Mouse (Mus musculus) neural tube, embryonic 15.5 days (tissue): ENCODE results near the gene Epp13. TPM values are rescaled to one million over a fixed set of nuclear protein-coding genes. Genes with fewer than 3 reads are reported as not detected.
"Not testable (repeated sequence)": the region's sequence is repeated elsewhere in the genome, so short reads cannot be mapped to it uniquely, and the experiment has no call there.

Experiments
- ATAC-seq: fragments of 200-750 bp; cut with Nextera tagmentation; 2 replicates; pipeline ENCODE4 v1.8.0; 2017; ENCODE audit warnings: mild to moderate bottlenecking, moderate TSS enrichment, moderate library complexity; ENCODE audit not compliant: low FRiP score
- H3K27ac ChIP-seq: fragments of 300-500 bp; sonication (generic); replicated peaks from 2 replicates; pipeline ENCODE4 v1.5.1; 2015; ENCODE audit warnings: mild to moderate bottlenecking, inconsistent platforms
- H3K27me3 ChIP-seq: fragments of 300-500 bp; sonication (generic); replicated peaks from 2 replicates; pipeline ENCODE4 v1.6.1; 2015; ENCODE audit warnings: inconsistent platforms
- H3K36me3 ChIP-seq: fragments of 300-500 bp; sonication (generic); 2 replicates; pipeline ENCODE4 v1.6.1; 2015; ENCODE audit warnings: inconsistent platforms
- H3K4me1 ChIP-seq: fragments of 300-500 bp; sonication (generic); 2 replicates; pipeline ENCODE4 v1.6.1; 2015; ENCODE audit warnings: inconsistent platforms
- H3K4me2 ChIP-seq: fragments of 300-500 bp; sonication (generic); 2 replicates; pipeline ENCODE4 v1.6.1; 2015; ENCODE audit warnings: inconsistent platforms, mild to moderate bottlenecking, moderate library complexity
- H3K4me3 ChIP-seq: fragments of 300-500 bp; sonication (generic); replicated peaks from 2 replicates; pipeline ENCODE4 v1.5.1; 2015; ENCODE audit warnings: mild to moderate bottlenecking, inconsistent platforms
- H3K9ac ChIP-seq: fragments of 300-500 bp; sonication (generic); replicated peaks from 2 replicates; pipeline ENCODE4 v1.6.1; 2015; ENCODE audit warnings: mild to moderate bottlenecking, inconsistent platforms
- H3K9me3 ChIP-seq: fragments of 300-500 bp; sonication (generic); replicated peaks from 2 replicates; pipeline ENCODE4 v1.6.1; 2016; ENCODE audit warnings: inconsistent platforms
- WGBS: fragments of 180-500 bp; shearing (Covaris S2); methylation state at CpG from one replicate; pipeline ENCODE4 v1.1.7; 2015; ENCODE audit warnings: mixed read lengths; 5-methylcytosine and 5-hydroxymethylcytosine counted together
- polyA plus RNA-seq: library from polyadenylated mRNA; unstranded; fragments of >200 nt; fragmentation: Nextera tagmentation; extraction: Ambion mirVana; gene quantifications from 2 replicates; pipeline ENCODE4 v1.2.1, GENCODE M21; 2015

The Epp13 gene
- 0.37 TPM in 1 of 2 replicates, not detected in the other for polyA plus RNA-seq

DNA sequence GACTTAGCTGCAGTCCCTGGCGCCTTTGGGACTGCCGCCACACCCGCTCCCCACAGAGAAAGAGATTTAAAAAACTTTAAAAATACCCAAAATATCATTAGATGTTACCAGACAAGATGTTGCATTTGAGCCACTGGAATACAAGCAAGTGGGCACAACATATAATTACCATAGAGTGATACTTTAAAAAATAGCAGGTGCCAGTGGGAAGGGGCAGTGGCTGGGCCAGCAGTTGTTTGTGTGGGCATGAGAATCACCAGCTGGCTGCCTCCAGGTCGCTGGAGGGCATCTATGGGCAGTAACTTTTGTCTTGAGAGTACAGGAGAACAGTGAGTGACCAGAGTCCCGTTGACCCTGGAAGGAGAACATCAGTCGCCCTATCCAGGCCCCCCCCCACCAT lies at the start of gene Epp13:
Gene Epp13 (plus strand): TSS at position 301 of the 400 bp plus-strand sequence.
- ATAC-seq, result no peak

GRCm38 (mm10) chr7:6204200-6204599 lies 48.3 kb upstream of the Epp13 start:
- ATAC-seq, result no peak
- no peaks in the 10 kb centered on the region for H3K4me1 ChIP-seq
- no peak overlapping the region for H3K4me2 ChIP-seq
- no peak overlapping the region for H3K9ac ChIP-seq
- 72% methylated on average over 3 of the region's 3 CpGs for WGBS
- no peaks in the 10 kb centered on the region for H3K9me3 ChIP-seq
- no peaks in the 10 kb centered on the region for H3K27me3 ChIP-seq
- H3K36me3 ChIP-seq, result no peaks in the 10 kb centered on the region
- no peak overlapping the region for H3K27ac ChIP-seq
- H3K4me3 ChIP-seq, result no peak overlapping the region

More for the DNA sequence above, at the start of gene Epp13:
- Histone ChIP-seq H3K4me2 (no peak within 1 kb of the TSS), H3K9me3 (no peaks in the 10 kb centered on the region), H3K27ac (no peak within 1 kb of the TSS), H3K4me1 (no peaks in the 10 kb centered on the region), H3K4me3 (no peak within 1 kb of the TSS), H3K9ac (no peak within 1 kb of the TSS), H3K36me3 (no peaks in the 10 kb centered on the region), H3K27me3 (no peaks in the 10 kb centered on the region)
- WGBS, result 87% methylated on average over 6 of the region's 6 CpGs

DNA sequence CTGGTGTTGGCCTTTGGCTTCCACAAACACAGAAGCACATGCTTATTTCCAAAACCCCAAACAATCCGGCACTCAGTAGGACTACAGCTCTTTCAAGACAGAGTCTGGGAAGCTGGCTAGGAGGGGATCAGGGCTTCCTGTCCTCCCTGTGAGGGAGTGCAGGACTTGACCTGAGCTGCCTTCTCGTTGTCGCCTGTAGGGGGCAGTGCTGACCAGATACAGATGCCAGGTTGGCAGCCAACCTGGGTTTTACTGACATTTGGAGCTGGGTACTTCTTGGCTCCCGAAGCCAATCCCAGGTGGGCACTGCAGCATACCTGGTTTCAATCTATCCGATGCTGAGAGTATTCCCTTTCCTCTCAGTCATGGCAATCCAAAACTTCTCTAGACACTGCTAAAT lies 39.4 kb upstream of the Epp13 start:
- ATAC-seq, result no peak
- H3K27ac ChIP-seq, result no peak overlapping the region
- 49% methylated on average over 5 of the region's 5 CpGs for WGBS
- H3K4me1 ChIP-seq, result no peaks in the 10 kb centered on the region
- no peaks in the 10 kb centered on the region for H3K36me3 ChIP-seq
- H3K4me3 ChIP-seq, result no peak overlapping the region
- H3K27me3 ChIP-seq, result no peaks in the 10 kb centered on the region
- no peak overlapping the region for H3K4me2 ChIP-seq
- H3K9me3 ChIP-seq, result no peaks in the 10 kb centered on the region
- no peak overlapping the region for H3K9ac ChIP-seq

DNA sequence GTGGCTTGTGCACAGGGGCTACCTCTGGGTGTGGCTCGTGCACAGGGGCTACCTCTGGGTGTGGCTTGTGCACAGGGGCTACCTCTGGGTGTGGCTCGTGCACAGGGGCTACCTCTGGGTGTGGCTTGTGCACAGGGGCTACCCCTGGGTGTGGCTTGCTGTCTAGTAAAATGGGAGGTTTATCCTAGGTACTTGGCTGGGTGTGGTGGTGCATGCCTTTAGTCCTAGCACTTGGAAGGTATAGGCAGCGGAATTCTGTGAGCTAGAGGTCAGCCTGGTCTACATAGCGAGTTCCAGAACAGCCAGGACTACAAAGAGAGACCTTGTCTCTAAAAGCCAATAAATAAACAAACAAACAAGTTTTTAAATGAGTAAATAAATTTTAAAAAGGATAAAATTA lies 37.8 kb upstream of the Epp13 start:
- H3K27me3 ChIP-seq, H3K36me3 ChIP-seq, ATAC-seq, H3K27ac ChIP-seq, H3K9me3 ChIP-seq, H3K9ac ChIP-seq, H3K4me1 ChIP-seq, H3K4me3 ChIP-seq, H3K4me2 ChIP-seq: not testable (repeated sequence)
- 67% methylated on average over 4 of the region's 4 CpGs for whole genome bisulfite sequencing

- no peak for ATAC-seq
- Histone ChIP-seq H3K4me3 (no peak overlapping the region), H3K27me3 (no peaks in the 10 kb centered on the region), H3K36me3 (no peaks in the 10 kb centered on the region), H3K9ac (no peak overlapping the region), H3K9me3 (no peaks in the 10 kb centered on the region), H3K4me2 (no peak overlapping the region), H3K4me1 (no peaks in the 10 kb centered on the region), H3K27ac (no peak overlapping the region)
- WGBS, result 35% methylated on average over 3 of the region's 3 CpGs
These were observed 32.4 kb upstream of the Epp13 start for GRCm38 (mm10) chr7:6220147-6220546.

GRCm38 (mm10) chr7:6221978-6222377 lies 30.5 kb upstream of the Epp13 start, which contains the start of gene Zscan5b:
TSS of gene Zscan5b (plus strand) at chr7:6222278.
- no peaks in the 10 kb centered on the region for H3K36me3 ChIP-seq
- WGBS, result 96% methylated on average over 12 of the region's 12 CpGs
- no peak within 1 kb of the TSS for H3K4me2 ChIP-seq
- no peak within 1 kb of the TSS for H3K27ac ChIP-seq
- no peak for ATAC-seq
- no peaks in the 10 kb centered on the region for H3K9me3 ChIP-seq
- H3K4me3 ChIP-seq, result no peak within 1 kb of the TSS
- H3K4me1 ChIP-seq, result no peaks in the 10 kb centered on the region
- no peak within 1 kb of the TSS for H3K9ac ChIP-seq
- H3K27me3 ChIP-seq, result no peaks in the 10 kb centered on the region

GRCm38 (mm10) chr7:6228491-6228890 lies 24.0 kb upstream of the Epp13 start:
- not testable (repeated sequence) for H3K27me3 ChIP-seq, H3K4me2 ChIP-seq, H3K4me1 ChIP-seq, H3K4me3 ChIP-seq, H3K9me3 ChIP-seq, ATAC-seq, H3K27ac ChIP-seq, H3K36me3 ChIP-seq, H3K9ac ChIP-seq
- 62% methylated on average over 8 of the region's 8 CpGs for WGBS

GRCm38 (mm10) chr7:6239787-6240186 lies 12.7 kb upstream of the Epp13 start:
- 60% methylated on average over 11 of the region's 11 CpGs for WGBS
- Histone ChIP-seq H3K27me3 (no peaks in the 10 kb centered on the region), H3K9ac (no peak overlapping the region), H3K36me3 (no peaks in the 10 kb centered on the region), H3K4me1 (no peaks in the 10 kb centered on the region), H3K27ac (no peak overlapping the region), H3K4me3 (no peak overlapping the region), H3K4me2 (no peak overlapping the region), H3K9me3 (no peaks in the 10 kb centered on the region)
- ATAC-seq, result no peak

- H3K36me3 ChIP-seq, H3K9me3 ChIP-seq, H3K27ac ChIP-seq, H3K4me1 ChIP-seq, H3K27me3 ChIP-seq, H3K9ac ChIP-seq, ATAC-seq, H3K4me2 ChIP-seq, H3K4me3 ChIP-seq: not testable (repeated sequence)
- 23% methylated on average over 1 of the region's 1 CpGs for WGBS
These were observed 11.6 kb upstream of the Epp13 start for GRCm38 (mm10) chr7:6240841-6241425.

GRCm38 (mm10) chr7:6244361-6245292 lies 7.9 kb upstream of the Epp13 start:
- WGBS, result 57% methylated on average over 11 of the region's 11 CpGs

DNA sequence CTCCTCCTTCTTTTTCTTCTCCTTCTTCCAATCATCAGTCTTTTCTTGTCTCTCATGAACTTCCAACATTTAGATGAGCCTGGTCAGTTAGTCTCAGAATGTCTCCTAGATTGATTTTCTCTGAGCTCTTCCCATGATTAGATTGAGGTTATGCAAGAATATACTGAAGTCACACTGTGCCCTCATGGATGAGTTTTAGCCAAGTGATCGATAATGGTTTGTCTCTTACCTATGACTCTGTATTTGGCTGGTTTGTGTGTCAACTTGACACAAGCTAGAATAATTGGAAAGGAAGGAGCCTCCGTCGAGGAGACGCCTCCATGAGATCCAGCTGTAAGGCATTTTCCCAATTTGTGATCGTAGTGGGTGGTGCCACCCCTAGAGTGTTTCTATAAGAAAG lies 1.9 kb downstream of the Epp13 start:
- H3K27me3 ChIP-seq, result no peaks in the 10 kb centered on the region
- no peak for ATAC-seq
- H3K4me1 ChIP-seq, result no peaks in the 10 kb centered on the region
- H3K9me3 ChIP-seq, result no peaks in the 10 kb centered on the region
- H3K9ac ChIP-seq, result no peak overlapping the region
- no peak overlapping the region for H3K27ac ChIP-seq
- no peak overlapping the region for H3K4me2 ChIP-seq
- H3K36me3 ChIP-seq, result no peaks in the 10 kb centered on the region
- no peak overlapping the region for H3K4me3 ChIP-seq
- 97% methylated on average over 5 of the region's 5 CpGs for WGBS

More at GRCm38 (mm10) chr7:6244361-6245292, 7.9 kb upstream of the Epp13 start:
- no peaks in the 10 kb centered on the region for H3K9me3 ChIP-seq
- H3K9ac ChIP-seq, result no peak overlapping the region
- H3K4me3 ChIP-seq, result no peak overlapping the region
- no peaks in the 10 kb centered on the region for H3K4me1 ChIP-seq
- no peaks in the 10 kb centered on the region for H3K36me3 ChIP-seq
- H3K4me2 ChIP-seq, result no peak overlapping the region
- ATAC-seq, result no peak
- H3K27ac ChIP-seq, result no peak overlapping the region
- H3K27me3 ChIP-seq, result no peaks in the 10 kb centered on the region

DNA sequence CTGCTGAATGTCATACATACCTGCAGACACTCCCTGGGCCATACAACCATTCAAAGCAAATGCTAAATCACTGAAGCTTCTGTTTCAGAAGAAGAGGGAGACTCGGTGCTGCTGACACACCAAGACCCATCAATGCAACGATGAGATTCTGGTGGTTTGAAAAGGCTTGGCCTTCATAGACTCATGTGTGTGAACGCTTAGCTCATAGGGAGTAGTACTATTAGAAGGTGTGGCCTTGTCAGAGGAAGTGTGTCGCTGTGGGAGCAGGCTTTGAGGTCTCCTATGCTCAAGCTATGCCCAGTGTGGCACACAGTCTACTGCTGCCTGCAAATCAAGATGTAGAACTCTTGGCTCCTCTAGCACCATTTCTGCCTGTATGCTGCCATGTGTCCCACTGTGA lies 4.9 kb downstream of the Epp13 start:
- H3K36me3 ChIP-seq, result no peaks in the 10 kb centered on the region
- H3K9me3 ChIP-seq, result no peaks in the 10 kb centered on the region
- no peak for ATAC-seq
- H3K4me3 ChIP-seq, result no peak overlapping the region
- WGBS, result 85% methylated on average over 4 of the region's 4 CpGs
- no peak overlapping the region for H3K4me2 ChIP-seq
- H3K27me3 ChIP-seq, result no peaks in the 10 kb centered on the region
- no peak overlapping the region for H3K9ac ChIP-seq
- no peaks in the 10 kb centered on the region for H3K4me1 ChIP-seq
- H3K27ac ChIP-seq, result no peak overlapping the region
